Mouse (Mus musculus): ENCODE results near the gene Arih1. TPM values are rescaled to one million over a fixed set of nuclear protein-coding genes. Genes with fewer than 3 reads are reported as not detected.
A peak's percentile ranks its signal among the peaks of the same experiment; 100 is the strongest.

Arih1 gene
- polyA plus RNA-seq, 1 experiment from 2014 or later = 17.2 TPM

GRCm38 (mm10) chr9:59508146-59508545 lies 21.7 kb upstream of the Arih1 start:
- Histone ChIP-seq H3K9me3 (no peaks in the 10 kb centered on the region), H3K4me1 (replicated peaks) (no peaks in the 10 kb centered on the region), H3K9ac (no peak overlapping the region), H3K4me3 (no peak overlapping the region), H3K4me2 (no peak overlapping the region), H3K27ac (replicated peaks) (no peak overlapping the region), H3K27me3 (no peaks in the 10 kb centered on the region), H3K36me3 (no peaks in the 10 kb centered on the region)
- 85% methylated on average over 1 of the region's 1 CpGs for WGBS
- no peak for ATAC-seq (ENCODE audit: low FRiP score, low read depth)

GRCm38 (mm10) chr9:59487331-59487730 lies 913 bp upstream of the Arih1 start:
- Histone ChIP-seq H3K36me3 (no peaks in the 10 kb centered on the region), H3K9ac (peak overlapping the region; percentile 94; the same call in 1 of the 2 replicates), H3K4me3 (peak overlapping the region; percentile 89), H3K4me2 (peak overlapping the region; percentile 64), H3K27ac (replicated peaks) (peak overlapping the region; percentile 94), H3K9me3 (no peaks in the 10 kb centered on the region), H3K4me1 (replicated peaks) (peaks cover 26% of the 10 kb centered on the region), H3K27me3 (no peaks in the 10 kb centered on the region)
- ATAC-seq (ENCODE audit: low FRiP score, low read depth) = no peak

- Histone ChIP-seq H3K9me3 (no peaks in the 10 kb centered on the region), H3K4me1 (replicated peaks) (peaks cover 36% of the 10 kb centered on the region), H3K9ac (peak overlapping the region; percentile 94), H3K4me2 (peak overlapping the region; percentile 82), H3K27me3 (no peaks in the 10 kb centered on the region), H3K4me3 (peak overlapping the region; percentile 89), H3K36me3 (no peaks in the 10 kb centered on the region), H3K27ac (replicated peaks) (peak overlapping the region; percentile 94)
- peak; percentile 78 for ATAC-seq (ENCODE audit: low FRiP score, low read depth)
- under 1% methylated on average over 49 of the region's 71 CpGs for WGBS
Measured at GRCm38 (mm10) chr9:59486076-59486518, 321 bp downstream of the Arih1 start.

- peak overlapping the region; percentile 82 for H3K4me2 ChIP-seq
- H3K9ac ChIP-seq = peak overlapping the region; percentile 94
- ATAC-seq (ENCODE audit: low FRiP score, low read depth) = peak; percentile 53
- peak overlapping the region; percentile 89 for H3K4me3 ChIP-seq
- under 1% methylated on average over 34 of the region's 34 CpGs for WGBS
- peaks cover 41% of the 10 kb centered on the region for H3K4me1 ChIP-seq (replicated peaks)
- H3K9me3 ChIP-seq = no peaks in the 10 kb centered on the region
- H3K27ac ChIP-seq (replicated peaks) = peak overlapping the region; percentile 94
- H3K36me3 ChIP-seq = no peaks in the 10 kb centered on the region
- no peaks in the 10 kb centered on the region for H3K27me3 ChIP-seq
Measured at GRCm38 (mm10) chr9:59485511-59486075, 825 bp downstream of the Arih1 start.

DNA sequence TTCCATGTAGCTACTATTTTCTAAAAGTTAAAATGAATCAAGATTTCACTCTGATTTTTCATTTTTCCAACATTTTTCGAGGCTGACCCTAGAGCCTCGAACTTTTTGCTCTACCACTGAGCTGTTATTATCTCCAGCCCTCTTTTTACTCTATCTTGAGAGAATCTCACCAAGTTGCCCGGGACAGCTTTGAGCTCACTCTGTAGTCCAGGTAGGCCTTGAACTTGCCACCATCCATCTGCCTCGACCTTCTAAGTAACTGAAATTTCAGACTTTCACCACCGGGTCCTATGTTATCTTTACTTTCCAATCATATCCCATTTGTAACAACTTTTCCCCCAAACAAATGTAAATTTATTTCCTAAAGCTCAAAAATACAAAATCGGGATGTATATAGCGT lies 1.7 kb downstream of the Arih1 start:
- no peaks in the 10 kb centered on the region for H3K9me3 ChIP-seq
- no peaks in the 10 kb centered on the region for H3K36me3 ChIP-seq
- peaks cover 44% of the 10 kb centered on the region for H3K4me1 ChIP-seq (replicated peaks)
- H3K4me3 ChIP-seq = peak overlapping the region; percentile 89
- no peak for ATAC-seq (ENCODE audit: low FRiP score, low read depth)
- no peaks in the 10 kb centered on the region for H3K27me3 ChIP-seq
- 19% methylated on average over 7 of the region's 7 CpGs for WGBS
- H3K27ac ChIP-seq (replicated peaks) = peak overlapping the region; percentile 94; the same call in 1 of the 2 replicates
- H3K4me2 ChIP-seq = peak overlapping the region; percentile 82
- peak overlapping the region; percentile 94 for H3K9ac ChIP-seq

DNA sequence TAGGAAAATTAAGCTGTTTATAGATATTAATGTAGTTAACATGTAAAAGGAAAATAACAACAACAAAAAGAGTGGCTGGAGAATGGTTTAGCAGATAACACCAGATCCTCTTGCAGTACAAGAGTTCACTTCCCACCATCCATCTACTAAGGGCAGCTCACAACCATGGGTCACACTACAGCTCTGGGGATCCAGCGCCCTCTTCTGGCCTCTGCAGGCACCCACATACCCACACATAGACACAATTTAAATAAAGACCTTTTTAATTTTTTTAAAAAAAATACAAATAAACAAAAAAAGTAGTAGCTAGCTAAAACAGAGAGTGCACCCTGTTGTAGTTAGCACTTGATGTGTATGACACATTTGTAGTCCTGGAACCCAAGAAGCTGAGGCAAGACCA lies 4.0 kb downstream of the Arih1 start:
- ATAC-seq (ENCODE audit: low FRiP score, low read depth) = no peak
- H3K4me3 ChIP-seq = no peak overlapping the region

GRCm38 (mm10) chr9:59476617-59477016 lies 9.8 kb downstream of the Arih1 start:
- Histone ChIP-seq H3K4me2 (no peak overlapping the region), H3K36me3 (no peaks in the 10 kb centered on the region), H3K4me1 (replicated peaks) (peaks cover 29% of the 10 kb centered on the region), H3K9ac (no peak overlapping the region), H3K27me3 (no peaks in the 10 kb centered on the region), H3K4me3 (no peak overlapping the region), H3K9me3 (no peaks in the 10 kb centered on the region), H3K27ac (replicated peaks) (no peak overlapping the region)
- WGBS = 91% methylated on average over 2 of the region's 2 CpGs
- ATAC-seq (ENCODE audit: low FRiP score, low read depth) = no peak

More for the DNA sequence above, 4.0 kb downstream of the Arih1 start:
- Histone ChIP-seq H3K27me3 (no peaks in the 10 kb centered on the region), H3K9ac (no peak overlapping the region), H3K4me2 (peak overlapping the region; percentile 29), H3K27ac (replicated peaks) (no peak overlapping the region), H3K36me3 (no peaks in the 10 kb centered on the region), H3K9me3 (no peaks in the 10 kb centered on the region), H3K4me1 (replicated peaks) (peaks cover 57% of the 10 kb centered on the region)
- WGBS = 24% methylated on average over 1 of the region's 1 CpGs

- Histone ChIP-seq H3K4me3 (no peak overlapping the region), H3K9ac (no peak overlapping the region), H3K4me2 (no peak overlapping the region), H3K27me3 (no peaks in the 10 kb centered on the region), H3K36me3 (no peaks in the 10 kb centered on the region), H3K4me1 (replicated peaks) (peaks cover 19% of the 10 kb centered on the region), H3K27ac (replicated peaks) (no peak overlapping the region), H3K9me3 (no peaks in the 10 kb centered on the region)
- WGBS = 85% methylated on average over 1 of the region's 1 CpGs
- ATAC-seq (ENCODE audit: low FRiP score, low read depth) = no peak
Measured at GRCm38 (mm10) chr9:59474838-59475237, 11.6 kb downstream of the Arih1 start.

GRCm38 (mm10) chr9:59473171-59473570 lies 13.2 kb downstream of the Arih1 start:
- Histone ChIP-seq H3K9me3 (no peaks in the 10 kb centered on the region), H3K27me3 (no peaks in the 10 kb centered on the region), H3K36me3 (no peaks in the 10 kb centered on the region), H3K9ac (no peak overlapping the region), H3K4me3 (no peak overlapping the region), H3K4me1 (replicated peaks) (peaks cover 11% of the 10 kb centered on the region), H3K27ac (replicated peaks) (no peak overlapping the region), H3K4me2 (no peak overlapping the region)
- 68% methylated on average over 2 of the region's 2 CpGs for WGBS
- no peak for ATAC-seq (ENCODE audit: low FRiP score, low read depth)

DNA sequence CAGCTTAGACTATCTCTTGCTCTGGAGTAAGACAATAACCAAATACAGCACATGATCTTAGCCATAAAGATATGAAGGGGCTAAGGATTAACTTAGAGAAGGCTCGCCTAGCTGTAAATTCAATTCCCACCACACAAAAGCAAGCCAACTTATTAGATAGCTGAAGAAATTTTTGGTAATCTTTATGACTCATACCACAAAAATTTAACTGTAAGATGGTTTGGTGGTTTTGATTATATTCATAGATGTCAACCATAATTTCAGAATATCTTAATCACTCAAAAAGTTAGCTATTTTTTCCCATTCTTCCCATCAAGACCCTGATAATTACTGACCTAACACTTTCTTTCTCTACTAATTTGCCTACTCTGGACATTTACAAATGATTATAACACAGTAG lies 17.0 kb downstream of the Arih1 start:
- no peak for ATAC-seq (ENCODE audit: low FRiP score, low read depth)
- H3K9me3 ChIP-seq = no peaks in the 10 kb centered on the region
- H3K4me1 ChIP-seq (replicated peaks) = no peaks in the 10 kb centered on the region
- no peak overlapping the region for H3K4me2 ChIP-seq
- no peak overlapping the region for H3K9ac ChIP-seq
- no peak overlapping the region for H3K27ac ChIP-seq (replicated peaks)
- WGBS = 95% methylated on average over 1 of the region's 1 CpGs
- H3K27me3 ChIP-seq = no peaks in the 10 kb centered on the region
- H3K36me3 ChIP-seq = no peaks in the 10 kb centered on the region
- H3K4me3 ChIP-seq = no peak overlapping the region

DNA sequence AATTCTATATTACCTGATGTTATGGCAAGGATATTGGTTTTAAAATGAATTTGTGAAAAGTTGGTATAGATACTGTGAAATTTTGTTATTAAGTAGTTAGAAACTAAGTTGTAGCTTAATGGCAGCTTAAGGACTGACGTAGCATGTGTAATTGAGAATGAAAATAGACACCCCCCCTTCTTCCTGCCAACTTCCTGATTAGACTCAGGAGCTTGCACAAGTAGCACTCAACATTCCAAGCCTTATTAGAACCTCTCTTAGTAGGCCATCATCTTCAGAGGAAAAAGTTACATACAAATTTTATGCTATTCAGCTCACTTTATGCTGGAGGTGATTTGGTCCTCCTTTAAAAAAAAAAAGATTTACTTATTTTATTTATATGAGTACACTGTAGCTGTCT lies 22.1 kb downstream of the Arih1 start:
- Histone ChIP-seq H3K4me3 (no peak overlapping the region), H3K27me3 (no peaks in the 10 kb centered on the region), H3K4me1 (replicated peaks) (no peaks in the 10 kb centered on the region), H3K36me3 (no peaks in the 10 kb centered on the region), H3K9ac (no peak overlapping the region), H3K27ac (replicated peaks) (no peak overlapping the region), H3K9me3 (no peaks in the 10 kb centered on the region), H3K4me2 (no peak overlapping the region)
- ATAC-seq (ENCODE audit: low FRiP score, low read depth) = no peak
- 89% methylated on average over 1 of the region's 1 CpGs for WGBS

- WGBS = 62% methylated on average over 4 of the region's 4 CpGs
- no peaks in the 10 kb centered on the region for H3K9me3 ChIP-seq
- no peak overlapping the region for H3K27ac ChIP-seq (replicated peaks)
- H3K4me1 ChIP-seq (replicated peaks) = 0 out of 2 replicates have a peak, but pooled peaks cover 11% of the 10 kb centered on the region
- H3K4me2 ChIP-seq = no peak overlapping the region
- no peaks in the 10 kb centered on the region for H3K36me3 ChIP-seq
- H3K4me3 ChIP-seq = no peak overlapping the region
- H3K9ac ChIP-seq = no peak overlapping the region
- H3K27me3 ChIP-seq = no peaks in the 10 kb centered on the region
- ATAC-seq (ENCODE audit: low FRiP score, low read depth) = no peak
Measured at GRCm38 (mm10) chr9:59458997-59459510, 27.4 kb downstream of the Arih1 start.

DNA sequence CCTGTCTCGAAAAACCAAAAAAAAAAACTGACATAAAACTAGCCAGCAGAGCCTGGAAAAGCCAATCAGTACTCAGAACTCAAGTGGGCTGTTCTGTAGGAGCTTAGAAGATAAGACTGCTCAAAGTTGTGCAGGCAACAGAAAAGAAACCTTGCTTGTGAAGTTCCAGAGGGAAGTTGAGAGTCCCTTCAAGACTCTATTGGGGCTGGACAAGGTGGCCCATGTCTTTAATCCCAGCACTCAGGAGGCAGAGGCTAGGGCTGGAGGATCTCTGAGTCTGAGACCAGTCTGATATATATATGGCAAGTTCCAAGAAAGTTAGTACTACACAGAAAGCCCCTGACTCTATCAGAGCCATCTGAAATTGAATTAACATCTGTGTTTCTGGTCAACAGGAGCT lies 28.0 kb downstream of the Arih1 start:
- 91% methylated on average over 1 of the region's 1 CpGs for WGBS
- Histone ChIP-seq H3K9me3 (no peaks in the 10 kb centered on the region), H3K4me3 (no peak overlapping the region), H3K4me2 (no peak overlapping the region), H3K4me1 (replicated peaks) (0 out of 2 replicates have a peak, but pooled peaks cover 11% of the 10 kb centered on the region), H3K27ac (replicated peaks) (no peak overlapping the region), H3K9ac (no peak overlapping the region), H3K36me3 (no peaks in the 10 kb centered on the region), H3K27me3 (no peaks in the 10 kb centered on the region)
- no peak for ATAC-seq (ENCODE audit: low FRiP score, low read depth)
